Mouse (Mus musculus): ENCODE measurements around the gene Ctla4. TPM values are rescaled to one million over a fixed set of nuclear protein-coding genes. Genes with fewer than 3 reads are reported as not detected.

The Ctla4 gene
- not detected in 2 replicates for total RNA-seq (2014; rRNA removed)
- polyA plus RNA-seq (2015; fragmentation: Nextera tagmentation; extraction: Ambion mirVana) = not detected in 2 replicates

DNA sequence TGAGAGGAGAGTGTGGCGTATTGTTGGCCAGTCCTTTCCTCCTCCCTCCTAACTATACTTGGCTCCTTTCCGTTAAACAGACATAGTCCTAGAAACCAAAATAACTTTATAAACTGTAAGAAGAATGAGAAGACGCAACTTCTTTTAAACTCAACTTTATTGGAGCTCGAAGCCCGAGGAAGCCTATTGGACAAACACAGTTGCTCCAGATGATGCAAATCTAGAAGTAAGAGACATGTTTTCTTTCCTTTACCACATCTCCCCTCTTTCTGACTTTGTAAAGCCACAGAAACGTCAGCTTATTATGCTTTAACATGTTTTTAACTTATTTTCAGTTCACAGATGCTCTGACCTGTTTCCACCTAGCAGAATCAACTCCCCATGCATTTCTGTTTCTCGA is at the start of gene Ctla4:
Gene Ctla4 (plus strand): TSS at position 20 of the 400 bp plus-strand sequence.
- H3K9ac ChIP-seq (replicated peaks; ENCODE audit: low read length, poor library complexity, severe bottlenecking) = no peak within 1 kb of the TSS
- no peaks in the 10 kb centered on the region for H3K36me3 ChIP-seq (ENCODE audit: insufficient read depth, low read length)
- no peaks in the 10 kb centered on the region for H3K27me3 ChIP-seq (ENCODE audit: insufficient read depth, low read length)
- no peak within 1 kb of the TSS for H3K27ac ChIP-seq (ENCODE audit: low read depth, low read length)
- ATAC-seq (ENCODE audit: low FRiP score) (no peak), DNase-seq (ENCODE audit: low spot score) (no peak)
- no peaks in the 10 kb centered on the region for H3K9me3 ChIP-seq (ENCODE audit: low read length)
- WGBS = 88% methylated on average over 7 of the region's 7 CpGs
- no peak within 1 kb of the TSS for H3K4me2 ChIP-seq (ENCODE audit: low read depth, low read length, poor library complexity, severe bottlenecking)
- no peak within 1 kb of the TSS for H3K4me3 ChIP-seq (ENCODE audit: low read depth, low read length)
- TF ChIP-seq CTCF (IDR thresholded peaks at IDR 0.05) = no peak
- H3K4me1 ChIP-seq (ENCODE audit: insufficient read depth, low read length) = no peaks in the 10 kb centered on the region

DNA sequence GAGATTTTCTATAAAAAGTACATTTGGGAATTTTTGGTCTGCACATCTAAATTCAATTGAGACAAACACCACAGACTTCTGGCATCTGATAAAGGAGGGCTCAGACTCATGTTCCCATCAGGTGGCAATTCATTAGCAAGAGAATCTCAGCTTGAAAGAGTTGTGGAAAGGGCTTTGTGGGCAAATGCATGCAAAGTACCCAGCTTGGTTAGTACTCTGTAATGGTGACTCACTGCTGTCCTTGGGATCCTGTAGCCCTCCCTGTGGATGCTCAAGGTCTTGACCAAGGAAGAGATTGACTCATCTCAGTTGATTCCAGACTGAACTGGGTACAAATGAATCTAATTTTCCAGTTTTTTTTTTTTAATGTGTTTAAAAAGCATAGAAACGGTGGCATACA is 47.6 kb upstream of the Ctla4 start:
- Histone ChIP-seq H3K4me3 (ENCODE audit: low read depth, low read length) (no peak overlapping the region), H3K36me3 (ENCODE audit: insufficient read depth, low read length) (no peaks in the 10 kb centered on the region), H3K4me1 (ENCODE audit: insufficient read depth, low read length) (no peaks in the 10 kb centered on the region), H3K9ac (replicated peaks; ENCODE audit: low read length, poor library complexity, severe bottlenecking) (no peak overlapping the region), H3K9me3 (ENCODE audit: low read length) (no peaks in the 10 kb centered on the region), H3K27ac (ENCODE audit: low read depth, low read length) (no peak overlapping the region), H3K4me2 (ENCODE audit: low read depth, low read length, poor library complexity, severe bottlenecking) (no peak overlapping the region), H3K27me3 (ENCODE audit: insufficient read depth, low read length) (no peaks in the 10 kb centered on the region)
- no peak for ATAC-seq (ENCODE audit: low FRiP score)
- TF ChIP-seq CTCF (IDR thresholded peaks at IDR 0.05) = no peak
- 86% methylated on average over 1 of the region's 1 CpGs for WGBS
- DNase-seq (ENCODE audit: low spot score) = no peak

DNA sequence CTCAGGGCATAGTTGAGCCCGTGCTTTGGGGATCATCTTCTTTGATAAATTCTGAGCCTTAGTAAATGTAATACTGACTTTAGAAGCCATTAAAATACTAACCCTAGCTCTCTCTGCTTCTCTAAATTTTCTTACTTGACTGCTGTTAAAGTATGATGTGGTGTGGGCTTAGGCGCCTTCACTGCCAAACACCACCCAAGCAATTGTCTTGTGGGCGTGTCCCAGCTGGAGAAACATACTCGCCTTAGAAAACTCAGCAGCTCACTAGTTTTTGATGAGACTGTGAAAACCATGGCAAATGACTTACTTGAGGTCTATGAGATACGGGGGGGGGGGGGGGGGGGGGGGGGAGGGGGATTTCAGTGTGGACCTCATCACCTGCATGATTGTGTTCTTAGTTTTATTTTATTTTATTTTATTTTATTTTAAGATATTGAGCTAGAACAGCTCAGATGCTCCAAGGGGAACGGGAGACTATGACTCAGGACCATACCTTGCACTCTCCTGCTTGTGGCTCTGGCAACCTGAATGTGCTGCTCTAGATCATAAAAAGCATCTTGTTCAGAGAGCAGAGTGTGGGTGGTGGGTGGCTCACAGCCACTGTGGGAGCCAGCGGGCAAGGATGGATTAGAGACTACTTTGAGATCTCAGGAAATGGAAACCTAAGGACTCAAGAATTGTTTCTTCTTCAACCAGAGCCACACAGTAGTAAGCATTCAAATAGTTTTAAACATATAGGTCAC is 41.3 kb upstream of the Ctla4 start:
- no peak overlapping the region for H3K4me3 ChIP-seq (ENCODE audit: low read depth, low read length)
- H3K27me3 ChIP-seq (ENCODE audit: insufficient read depth, low read length) = no peaks in the 10 kb centered on the region
- no peak overlapping the region for H3K9ac ChIP-seq (replicated peaks; ENCODE audit: low read length, poor library complexity, severe bottlenecking)
- TF ChIP-seq CTCF (IDR thresholded peaks at IDR 0.05) = no peak
- H3K4me2 ChIP-seq (ENCODE audit: low read depth, low read length, poor library complexity, severe bottlenecking) = no peak overlapping the region
- H3K4me1 ChIP-seq (ENCODE audit: insufficient read depth, low read length) = no peaks in the 10 kb centered on the region
- DNase-seq (ENCODE audit: low spot score) (no peak), ATAC-seq (ENCODE audit: low FRiP score) (no peak)
- no peaks in the 10 kb centered on the region for H3K36me3 ChIP-seq (ENCODE audit: insufficient read depth, low read length)
- H3K9me3 ChIP-seq (ENCODE audit: low read length) = no peaks in the 10 kb centered on the region
- H3K27ac ChIP-seq (ENCODE audit: low read depth, low read length) = no peak overlapping the region
- WGBS = 85% methylated on average over 7 of the region's 7 CpGs

DNA sequence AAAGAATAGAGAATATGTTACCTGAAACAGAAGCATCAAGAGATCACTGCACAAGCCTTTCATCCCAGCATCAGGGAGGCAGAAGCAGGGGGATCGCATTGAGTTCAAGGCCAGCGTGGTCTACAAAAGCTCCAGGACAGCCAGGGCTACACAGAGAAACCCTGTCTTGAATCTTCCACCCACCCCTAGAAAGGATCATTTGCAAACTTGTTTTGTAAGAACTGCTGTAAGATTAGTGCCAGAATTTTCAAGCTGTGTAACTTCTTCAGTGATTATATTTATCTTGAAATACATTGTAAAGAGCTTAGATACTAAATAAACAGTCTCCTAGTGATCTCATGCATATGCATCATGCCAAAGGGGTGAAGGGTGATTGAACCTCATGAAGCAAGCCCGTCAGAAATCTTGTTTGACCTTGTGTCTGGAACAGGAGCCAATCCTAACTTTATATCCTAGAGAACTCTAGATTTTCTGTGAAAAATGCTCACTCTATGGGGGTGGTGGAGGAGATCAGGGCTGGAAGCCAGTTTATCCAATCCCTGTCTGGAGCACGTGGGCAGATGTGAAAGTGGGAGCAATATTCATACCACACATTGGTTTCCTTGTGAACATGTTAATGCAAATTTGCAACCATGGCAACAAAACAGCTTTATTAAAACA is 40.1 kb upstream of the Ctla4 start:
- DNase-seq (ENCODE audit: low spot score) (peak; percentile 23), ATAC-seq (ENCODE audit: low FRiP score) (0 out of 2 replicates have a peak, but pooled peaks have one; percentile 34)
- no peak for TF ChIP-seq CTCF (IDR thresholded peaks at IDR 0.05)
- Histone ChIP-seq H3K27ac (ENCODE audit: low read depth, low read length) (no peak overlapping the region), H3K4me3 (ENCODE audit: low read depth, low read length) (no peak overlapping the region), H3K4me1 (ENCODE audit: insufficient read depth, low read length) (no peaks in the 10 kb centered on the region; the same call in 1 of the 2 replicates), H3K9me3 (ENCODE audit: low read length) (no peaks in the 10 kb centered on the region), H3K9ac (replicated peaks; ENCODE audit: low read length, poor library complexity, severe bottlenecking) (no peak overlapping the region), H3K4me2 (ENCODE audit: low read depth, low read length, poor library complexity, severe bottlenecking) (no peak overlapping the region), H3K36me3 (ENCODE audit: insufficient read depth, low read length) (no peaks in the 10 kb centered on the region), H3K27me3 (ENCODE audit: insufficient read depth, low read length) (no peaks in the 10 kb centered on the region)
- 59% methylated on average over 4 of the region's 4 CpGs for WGBS

DNA sequence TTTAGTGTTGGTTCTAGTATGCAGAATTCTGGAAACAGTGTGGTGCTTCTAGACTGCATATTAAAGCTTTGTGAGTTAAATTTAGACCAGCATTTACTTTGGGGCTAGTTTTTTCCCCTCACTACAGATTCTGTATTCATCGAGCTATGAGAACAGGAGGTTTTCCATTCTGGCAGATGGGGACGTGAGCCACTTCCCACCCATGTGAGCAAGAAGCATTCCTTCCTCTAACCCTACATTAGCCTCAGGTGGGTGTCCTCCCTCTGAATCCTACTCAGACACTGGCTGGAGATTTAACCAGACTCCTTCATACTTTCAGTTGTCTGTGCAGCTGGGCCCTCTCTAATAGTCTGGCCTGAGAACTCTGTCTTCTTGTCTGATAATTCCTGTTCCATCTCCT is 37.7 kb upstream of the Ctla4 start:
- 92% methylated on average over 2 of the region's 2 CpGs for WGBS
- Histone ChIP-seq H3K36me3 (ENCODE audit: insufficient read depth, low read length) (no peaks in the 10 kb centered on the region), H3K27ac (ENCODE audit: low read depth, low read length) (no peak overlapping the region), H3K9ac (replicated peaks; ENCODE audit: low read length, poor library complexity, severe bottlenecking) (no peak overlapping the region), H3K4me1 (ENCODE audit: insufficient read depth, low read length) (peaks cover 3% of the 10 kb centered on the region; the same call in 1 of the 2 replicates), H3K4me2 (ENCODE audit: low read depth, low read length, poor library complexity, severe bottlenecking) (no peak overlapping the region), H3K9me3 (ENCODE audit: low read length) (no peaks in the 10 kb centered on the region), H3K27me3 (ENCODE audit: insufficient read depth, low read length) (no peaks in the 10 kb centered on the region), H3K4me3 (ENCODE audit: low read depth, low read length) (no peak overlapping the region)
- no peak for DNase-seq (ENCODE audit: low spot score)
- ATAC-seq (ENCODE audit: low FRiP score) = no peak
- no peak for TF ChIP-seq CTCF (IDR thresholded peaks at IDR 0.05)

DNA sequence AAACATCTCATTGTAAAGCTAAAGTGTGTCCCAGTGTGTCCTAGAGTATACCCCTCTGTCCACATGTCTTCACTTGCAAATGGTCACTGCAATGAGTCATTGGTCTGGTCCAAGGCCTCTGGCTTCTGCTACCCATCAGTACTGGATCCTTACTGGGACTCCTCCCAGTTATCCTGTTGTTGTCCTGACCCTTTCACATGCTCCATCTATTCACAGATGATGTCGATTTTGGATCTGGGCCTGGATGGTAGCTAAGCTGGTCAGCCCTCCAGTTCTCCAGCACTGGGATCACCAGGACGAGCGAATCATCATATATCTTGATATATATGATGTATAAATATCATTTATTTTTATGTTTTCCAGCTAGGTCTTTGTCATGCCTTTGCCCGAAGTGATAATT is 37.0 kb upstream of the Ctla4 start:
- Histone ChIP-seq H3K4me3 (ENCODE audit: low read depth, low read length) (no peak overlapping the region), H3K4me2 (ENCODE audit: low read depth, low read length, poor library complexity, severe bottlenecking) (no peak overlapping the region), H3K9me3 (ENCODE audit: low read length) (no peaks in the 10 kb centered on the region), H3K36me3 (ENCODE audit: insufficient read depth, low read length) (no peaks in the 10 kb centered on the region), H3K27me3 (ENCODE audit: insufficient read depth, low read length) (no peaks in the 10 kb centered on the region), H3K9ac (replicated peaks; ENCODE audit: low read length, poor library complexity, severe bottlenecking) (no peak overlapping the region), H3K4me1 (ENCODE audit: insufficient read depth, low read length) (peaks cover 3% of the 10 kb centered on the region; the same call in 1 of the 2 replicates), H3K27ac (ENCODE audit: low read depth, low read length) (no peak overlapping the region)
- ATAC-seq (ENCODE audit: low FRiP score) = no peak
- WGBS = 94% methylated on average over 4 of the region's 4 CpGs
- no peak for DNase-seq (ENCODE audit: low spot score)
- no peak for TF ChIP-seq CTCF (IDR thresholded peaks at IDR 0.05)

Data from midbrain, postnatal 0 days (tissue).